Mouse (Mus musculus) small intestine, adult 10 weeks (tissue): ENCODE data around the gene Bace2. TPM values are rescaled to one million over a fixed set of nuclear protein-coding genes. Genes with fewer than 3 reads are reported as not detected.

Experiments
- polyA plus RNA-seq: library from polyadenylated mRNA; stranded (reverse); fragments of 350-450 nt; fragmentation: Illumina TruSeq; extraction: RNeasy Lipid Tissue Mini Kit (QIAGEN cat#74804); gene quantifications from one replicate; pipeline ENCODE4 v1.2.3, GENCODE M21; 2014; ENCODE audit warnings: low replicate concordance

Bace2 gene
- 5.8 TPM for polyA plus RNA-seq

DNA sequence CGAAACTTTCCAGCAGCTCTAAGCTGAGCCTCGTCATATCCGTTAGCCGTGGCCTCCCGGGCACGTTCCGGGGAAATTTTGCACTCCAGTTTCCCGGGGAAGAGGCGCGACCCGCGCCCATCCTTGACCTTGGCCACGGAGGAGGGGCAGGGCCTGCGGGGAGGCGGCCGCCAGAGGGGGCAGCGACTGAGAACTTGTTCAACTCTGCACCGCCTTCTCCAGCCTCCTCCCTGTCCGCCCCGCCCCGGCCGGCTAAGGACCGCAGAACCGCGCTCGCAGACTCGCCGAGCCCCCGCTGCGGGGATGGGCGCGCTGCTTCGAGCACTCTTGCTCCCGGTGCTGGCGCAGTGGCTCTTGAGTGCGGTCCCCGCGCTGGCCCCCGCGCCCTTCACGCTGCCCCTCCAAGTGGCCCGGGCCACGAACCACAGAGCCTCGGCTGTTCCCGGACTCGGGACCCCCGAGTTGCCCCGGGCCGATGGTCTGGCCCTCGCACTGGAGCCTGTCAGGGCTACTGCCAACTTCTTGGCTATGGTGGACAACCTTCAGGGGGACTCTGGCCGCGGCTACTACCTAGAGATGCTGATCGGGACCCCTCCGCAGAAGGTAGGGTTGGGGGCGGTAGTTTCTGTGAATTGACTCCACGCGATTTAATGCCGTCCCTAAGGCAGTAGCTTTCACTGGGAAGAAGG is at the start of gene Bace2:
Bace2 (plus strand) TSS at position 244 of the 689 bp plus-strand sequence.

DNA sequence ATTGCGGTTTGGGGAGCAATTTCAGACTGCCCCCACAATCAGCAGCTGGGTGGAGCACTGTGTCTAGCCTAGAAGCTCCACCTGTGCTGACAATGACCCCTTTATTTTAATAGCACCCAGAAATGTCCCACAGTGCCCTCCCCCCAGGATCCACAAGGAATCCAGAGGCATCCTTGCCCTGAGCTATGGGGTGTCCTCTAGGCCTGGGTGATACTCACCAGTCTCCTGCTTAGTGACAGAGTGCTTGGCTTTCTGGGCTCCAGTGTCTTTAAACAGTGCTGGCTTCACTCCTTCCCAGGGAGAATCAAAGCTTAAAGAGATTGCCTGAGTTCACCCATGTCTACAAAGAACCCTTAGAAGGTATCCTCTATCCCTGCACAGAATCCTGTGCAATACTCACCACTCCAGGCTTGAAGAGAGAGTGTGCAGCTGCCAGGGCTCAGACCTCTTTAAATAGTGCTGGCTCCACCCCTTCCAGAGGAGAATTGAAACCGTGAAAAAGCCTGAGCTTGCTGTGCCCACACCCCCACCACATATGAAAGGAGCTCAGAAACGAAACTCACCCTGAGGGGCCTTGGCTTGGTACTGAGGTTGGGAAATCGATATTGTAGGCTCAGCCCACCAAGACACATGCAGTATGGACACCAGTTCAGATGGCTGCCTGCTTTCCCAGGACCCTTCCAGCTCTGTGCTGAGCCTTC is 106.1 kb downstream of the Bace2 start, which contains the start of gene Mx1:
Mx1 (minus strand) TSS at position 427 of the 701 bp plus-strand sequence.

Other genes starting within 250 kb of the Bace2 start
- not detected for gene Dscam, start 186.0 kb upstream of the Bace2 start, polyA plus RNA-seq
- gene Mx1, start 106.2 kb downstream of the Bace2 start, polyA plus RNA-seq, result 18.8 TPM
- 173 TPM for gene Fam3b, start 158.1 kb downstream of the Bace2 start, polyA plus RNA-seq